Mouse (Mus musculus) lung, postnatal 4 days (tissue): ENCODE results near the gene Gm7980.
"Not testable (repeated sequence)": the region's sequence is repeated elsewhere in the genome, so short reads cannot be mapped to it uniquely, and the experiment has no call there.

Experiments used
- DNase-seq, 2 experiments: peaks; one replicate each; pipeline ENCODE4 v3.0.0; 2021

Gene Gm7980

DNA sequence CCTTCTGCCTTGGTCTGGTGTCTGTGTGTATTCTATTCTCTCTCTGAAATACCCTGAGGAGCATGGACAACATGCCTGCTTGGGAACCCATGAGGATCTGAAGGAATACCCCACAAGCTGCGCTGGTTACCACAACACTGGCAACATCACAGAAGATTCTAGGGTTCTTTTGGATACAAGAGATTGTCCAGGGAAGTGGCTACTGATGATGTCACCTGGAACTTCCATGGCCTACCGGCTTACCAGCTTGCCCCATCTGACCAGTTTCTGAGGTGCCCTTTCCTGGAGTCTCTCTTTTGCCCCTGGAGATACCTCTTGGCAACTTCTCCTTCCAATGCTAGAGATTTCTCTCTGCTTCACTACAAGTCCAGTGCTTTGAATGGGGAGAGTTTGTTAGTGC, at the start of gene Gm7980:
TSS of gene Gm7980 (minus strand) at position 101 of the 400 bp plus-strand sequence.
- not testable (repeated sequence) for DNase-seq

DNA sequence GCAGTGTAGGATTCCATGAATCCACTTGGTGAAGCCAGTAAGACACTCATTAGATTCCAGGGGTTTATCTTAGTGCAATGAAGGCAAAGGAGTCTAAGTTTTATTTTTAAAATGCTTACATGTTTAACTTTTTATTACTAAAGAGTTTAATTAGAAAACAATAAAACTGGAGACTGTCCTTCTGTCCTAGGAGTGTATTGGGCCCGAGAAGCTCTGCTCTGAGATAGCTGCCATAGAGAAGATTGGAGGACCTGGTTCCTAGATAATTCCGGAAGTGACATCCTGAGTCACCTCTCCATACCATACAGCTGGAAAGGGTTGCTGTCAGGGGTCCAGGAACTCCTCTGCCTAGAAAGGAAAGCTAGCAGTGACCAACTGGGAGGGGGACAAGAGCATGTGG, 36.6 kb upstream of the Gm7980 start, which contains the start of gene 1700024B05Rik:
TSS of gene 1700024B05Rik (plus strand) at position 301 of the 400 bp plus-strand sequence.
- DNase-seq, result not testable (repeated sequence)

DNA sequence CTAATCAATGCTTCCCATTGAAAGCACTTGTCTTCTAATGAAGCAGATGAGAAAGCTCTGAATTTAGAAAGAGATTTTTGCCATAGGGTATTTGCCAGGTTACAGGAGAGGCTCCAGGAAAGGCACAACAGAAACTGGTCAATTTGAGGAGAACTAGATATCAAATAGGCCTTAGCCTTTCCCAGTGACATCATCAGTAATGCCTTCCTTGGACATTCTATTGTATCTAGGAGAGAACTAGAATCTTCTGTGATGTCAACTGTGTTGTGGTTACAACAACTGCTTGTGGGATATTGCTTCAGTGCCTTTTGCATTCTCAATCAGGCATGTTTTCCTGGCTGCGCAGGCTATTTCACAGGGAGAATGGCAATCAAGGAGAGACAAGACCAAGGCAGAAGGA, 17.6 kb upstream of the Gm7980 start, which contains the start of gene 1700049E17Rik1:
TSS of gene 1700049E17Rik1 (plus strand) at position 301 of the 400 bp plus-strand sequence.
- not testable (repeated sequence) for DNase-seq
